Mouse (Mus musculus): ENCODE measurements around the gene Scd3.

DNA sequence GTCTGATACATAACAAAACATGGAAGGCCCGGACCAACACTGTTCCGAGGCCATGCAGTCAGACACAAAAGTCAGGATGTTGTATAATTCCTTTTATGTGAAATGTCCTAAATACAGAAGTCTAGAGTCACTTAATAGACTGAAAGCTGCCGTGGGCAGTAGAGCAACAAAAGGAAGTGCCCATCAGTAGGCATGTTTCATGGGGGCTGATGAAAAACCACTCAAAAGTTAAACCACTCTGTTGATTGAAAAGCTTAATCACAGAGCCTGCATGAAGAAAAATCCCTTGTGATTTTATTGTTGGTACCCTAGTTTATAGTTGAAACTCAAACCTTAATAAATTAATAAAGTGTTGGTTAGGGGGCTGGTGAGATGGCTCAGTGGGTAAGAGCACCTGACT is 60.5 kb downstream of the Scd3 start:
- TF ChIP-seq CTCF (IDR thresholded peaks at IDR 0.05; ENCODE audit: extremely low read depth, insufficient read length, insufficient replicate concordance, low read depth, low read length) (no peak), POLR2A (IDR thresholded peaks at IDR 0.05; ENCODE audit: low read depth, low read length) (no peak)
